Mouse (Mus musculus) adrenal gland, postnatal 25 days (tissue): ENCODE data around the gene Tnfaip2. TPM values are rescaled to one million over a fixed set of nuclear protein-coding genes. Genes with fewer than 3 reads are reported as not detected.

Source experiments
- DNase-seq: peaks from one replicate; pipeline ENCODE4 v3.0.0; 2021; ENCODE audit warnings: mixed read lengths
- total RNA-seq: library from RNA; stranded (reverse); gene quantifications from 2 replicates; pipeline ENCODE4 v1.2.3, GENCODE M21; 2021

Tnfaip2 gene
- total RNA-seq, 1 experiment from 2014 or later, result 15.0 TPM

DNA sequence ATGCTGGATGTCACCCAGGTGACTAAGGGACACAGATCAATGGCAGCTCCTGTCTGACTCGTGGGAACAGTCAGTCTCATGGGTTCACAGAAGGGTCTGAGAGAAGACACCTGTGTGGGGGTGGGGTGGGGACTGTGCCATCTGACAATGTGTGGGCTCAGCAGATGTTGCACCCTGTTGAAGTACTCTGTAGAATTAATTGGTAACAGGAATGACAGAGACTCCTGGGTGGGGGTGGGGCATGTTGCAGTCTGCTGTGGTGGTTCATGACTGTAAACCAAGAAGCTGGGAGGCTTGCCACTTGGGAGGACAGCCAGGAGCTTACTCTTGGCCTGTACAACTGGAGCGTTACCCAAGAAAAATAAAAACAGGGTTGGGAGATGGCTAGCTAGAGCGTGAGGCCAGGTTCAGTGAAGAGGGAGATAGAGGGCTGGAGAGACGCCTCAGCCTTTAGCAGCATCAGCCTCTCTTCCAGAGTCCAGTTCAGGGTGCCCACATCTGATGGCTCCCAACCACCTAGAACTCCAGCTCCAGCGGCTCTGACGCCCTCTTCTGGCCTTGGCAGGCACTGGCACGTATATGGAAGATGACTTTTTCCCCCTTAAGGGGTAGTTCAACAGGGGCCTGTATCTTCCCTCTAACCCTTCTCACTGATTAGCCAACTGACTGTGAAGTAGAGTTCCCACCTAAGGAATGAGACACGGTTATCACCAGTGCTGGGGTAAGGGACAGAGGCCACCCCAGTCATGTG lies 32.8 kb downstream of the Tnfaip2 start:
- peak; percentile 54 for DNase-seq

DNA sequence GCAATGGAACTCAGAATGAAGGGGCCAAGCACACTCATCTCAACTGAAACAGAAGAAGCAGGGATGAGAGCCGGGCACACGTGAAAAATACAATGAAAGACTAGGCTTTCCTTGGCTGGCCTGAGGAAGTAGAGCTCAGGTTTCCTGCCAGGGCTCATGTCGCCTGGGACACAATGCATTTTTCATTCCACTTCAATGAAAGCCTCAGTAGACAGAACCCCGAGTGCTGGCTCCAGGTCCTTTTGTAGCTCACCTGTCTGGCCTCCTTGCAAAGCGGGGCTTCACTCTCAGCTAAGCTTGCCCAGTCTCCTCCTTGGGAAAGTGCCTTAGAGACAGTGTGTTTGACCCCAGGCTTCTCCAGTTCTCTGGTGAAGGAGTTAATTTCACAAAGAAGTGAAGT lies 36.7 kb downstream of the Tnfaip2 start:
- no peak for DNase-seq

DNA sequence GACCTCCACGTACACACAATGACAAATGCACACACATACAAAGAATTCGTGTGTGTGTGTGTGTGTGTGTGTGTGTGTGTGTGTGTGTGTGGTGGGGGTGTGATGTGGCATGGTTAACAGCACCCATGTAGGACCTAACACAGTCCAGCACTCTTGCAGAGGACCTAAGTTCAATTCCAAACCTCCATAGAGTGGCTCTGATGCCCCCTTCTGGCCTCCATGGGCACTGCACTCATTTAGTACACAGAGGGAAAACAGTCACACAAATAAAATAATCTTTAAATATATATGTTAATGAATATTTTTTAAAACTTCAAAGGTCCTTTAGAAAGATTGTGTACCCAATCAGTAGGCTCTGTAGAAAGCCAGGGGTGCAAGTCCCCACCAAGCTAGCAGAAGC lies 37.6 kb downstream of the Tnfaip2 start:
- DNase-seq, result peak; percentile 35

DNA sequence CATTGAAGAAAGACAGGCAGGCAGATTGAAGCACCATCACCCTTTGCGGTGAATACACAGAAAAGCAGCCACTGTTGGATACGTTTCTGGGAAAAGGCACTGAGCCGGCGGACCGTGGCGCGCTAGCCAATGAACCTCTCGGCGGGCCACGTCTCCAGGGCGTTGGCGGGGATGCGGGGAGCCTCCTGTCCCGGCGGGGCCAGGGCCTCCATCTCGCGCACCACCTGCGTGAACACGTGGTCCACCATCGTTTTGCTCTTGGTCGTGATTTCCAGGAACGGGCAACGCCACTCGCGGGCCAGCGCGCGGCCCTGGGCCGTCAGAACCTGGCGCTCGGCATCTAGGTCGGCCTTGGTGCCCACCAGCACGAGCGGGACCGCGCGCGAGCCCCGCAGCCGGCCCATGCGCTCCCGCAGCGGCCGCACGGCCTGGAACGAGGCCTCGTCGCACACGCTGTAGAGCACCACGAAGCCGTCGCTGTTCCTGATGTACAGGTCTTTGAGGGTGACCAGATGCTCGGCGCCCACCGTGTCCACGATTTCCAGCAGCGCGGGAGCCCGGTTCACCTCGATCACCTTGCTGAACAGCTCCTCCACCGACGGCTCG lies 42.9 kb downstream of the Tnfaip2 start:
- DNase-seq, result no peak

DNA sequence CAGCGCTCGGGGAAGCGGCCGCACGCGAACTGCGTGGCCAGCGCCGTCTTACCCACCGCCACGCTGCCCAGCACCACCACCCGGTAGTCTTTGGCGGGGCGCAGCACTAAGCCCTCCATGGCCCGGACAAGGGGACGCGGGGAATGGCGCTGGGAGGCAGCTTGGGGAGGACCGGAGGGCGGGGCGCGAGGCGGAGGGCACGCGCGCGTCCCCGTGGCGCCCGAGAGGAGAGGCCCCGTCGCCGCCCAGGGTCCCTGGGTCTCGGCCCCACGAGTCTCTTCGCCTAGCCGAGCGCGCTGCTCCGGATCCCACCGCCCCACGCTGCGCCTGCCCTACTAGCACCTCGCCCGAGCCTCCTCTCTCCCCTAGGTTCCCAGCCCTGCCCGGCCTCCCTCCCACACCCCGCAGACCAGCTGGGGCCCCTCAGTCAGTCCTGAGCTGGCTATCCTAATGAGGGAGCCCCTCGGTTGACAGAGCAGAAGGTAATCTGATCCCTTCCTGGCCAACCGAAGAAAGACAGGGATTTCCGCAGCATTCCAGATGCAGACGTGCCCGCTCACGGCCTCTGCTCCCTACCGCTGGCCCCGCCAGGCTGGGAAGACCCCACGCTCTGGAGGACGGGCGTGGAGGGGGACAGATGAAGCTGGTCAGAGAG lies 43.5 kb downstream of the Tnfaip2 start, which contains the start of gene Gm266:
Gene Gm266, minus strand, starts transcription at position 172 of the 655 bp plus-strand sequence.
- DNase-seq, result peak; percentile 24

DNA sequence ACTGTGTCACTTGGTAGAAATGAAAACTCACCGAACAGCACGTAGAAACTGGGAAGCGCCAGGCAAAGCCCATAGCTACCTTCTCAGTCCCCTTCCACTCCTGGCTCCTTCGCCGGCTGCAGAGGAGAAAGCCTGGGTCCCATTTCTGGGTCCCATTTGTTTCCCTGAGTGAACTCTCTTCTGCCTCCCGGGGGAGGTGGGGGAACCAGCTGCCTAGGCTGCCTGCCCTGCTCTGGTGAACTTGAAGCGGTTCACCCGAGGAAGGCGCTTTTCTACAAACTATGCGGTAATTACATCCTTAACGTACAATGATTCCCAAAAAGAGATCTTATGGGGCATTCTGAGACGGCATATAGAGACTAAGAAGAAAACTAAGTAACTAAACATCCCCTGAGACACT lies 44.2 kb downstream of the Tnfaip2 start:
- no peak for DNase-seq

DNA sequence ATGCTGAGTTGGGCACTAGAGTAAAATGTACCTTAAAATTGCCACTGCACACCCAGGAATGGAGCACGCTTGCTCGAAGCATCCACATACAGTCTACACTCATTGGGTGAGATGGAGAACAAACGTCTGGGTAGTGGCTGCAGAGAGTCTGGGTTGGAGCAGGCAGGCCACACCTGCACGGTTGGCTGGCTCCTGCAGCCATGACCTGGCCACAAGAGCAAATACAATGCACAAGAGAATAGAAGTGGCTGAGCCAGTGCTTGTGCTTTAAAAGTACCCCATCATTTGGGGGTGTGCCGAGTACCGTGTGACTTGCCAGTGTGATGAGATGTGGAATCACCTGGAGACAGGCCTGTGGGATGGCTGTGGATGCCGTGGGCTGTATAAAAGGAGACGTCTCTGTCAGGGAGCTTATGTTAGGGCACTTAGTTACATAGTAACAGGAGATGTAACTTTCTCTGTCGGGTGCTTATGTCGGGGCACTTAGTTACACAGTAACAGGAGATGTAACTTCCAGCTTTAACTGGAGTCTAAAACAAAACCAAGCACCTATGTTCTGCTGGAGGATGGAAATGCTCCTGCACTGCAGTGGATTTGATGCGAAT lies 47.1 kb downstream of the Tnfaip2 start:
- DNase-seq, result no peak

DNA sequence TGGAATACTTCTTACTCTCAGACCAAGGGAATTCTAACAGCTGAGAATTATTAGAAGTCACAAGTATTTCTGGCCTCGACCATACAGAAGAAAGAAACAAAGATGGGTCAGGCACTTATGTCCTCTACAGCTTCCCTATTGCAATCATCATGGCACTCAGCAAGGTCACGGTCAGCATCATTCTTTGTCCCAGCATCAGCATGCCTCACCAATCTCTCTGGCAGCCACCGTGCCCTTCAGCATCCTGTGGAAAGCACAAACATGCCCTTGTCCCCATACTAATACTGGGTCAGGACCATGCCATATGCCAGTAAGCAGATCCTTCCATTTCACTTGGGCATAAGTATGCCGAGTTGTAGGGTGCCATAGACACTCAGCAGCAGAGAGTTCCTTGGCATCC lies 52.7 kb downstream of the Tnfaip2 start:
- no peak for DNase-seq

DNA sequence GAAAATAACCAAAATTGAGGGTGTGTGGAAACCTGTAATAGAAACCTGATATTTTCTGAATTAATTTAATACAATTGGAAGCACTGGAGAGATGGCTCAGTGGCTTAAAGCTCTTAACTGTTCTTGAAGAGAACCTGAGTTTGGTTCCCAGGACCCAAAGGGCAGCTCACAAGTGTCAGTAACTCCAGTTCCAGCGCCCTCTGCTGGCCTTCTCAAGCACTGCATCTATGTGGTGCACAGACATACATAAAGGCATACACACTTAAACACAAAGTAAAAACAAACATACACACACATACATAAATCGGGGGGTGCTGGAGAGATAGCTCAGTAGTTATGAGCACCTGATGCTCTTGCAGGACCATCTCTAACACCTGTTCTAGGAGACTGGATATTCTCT lies 54.8 kb downstream of the Tnfaip2 start:
- no peak for DNase-seq

DNA sequence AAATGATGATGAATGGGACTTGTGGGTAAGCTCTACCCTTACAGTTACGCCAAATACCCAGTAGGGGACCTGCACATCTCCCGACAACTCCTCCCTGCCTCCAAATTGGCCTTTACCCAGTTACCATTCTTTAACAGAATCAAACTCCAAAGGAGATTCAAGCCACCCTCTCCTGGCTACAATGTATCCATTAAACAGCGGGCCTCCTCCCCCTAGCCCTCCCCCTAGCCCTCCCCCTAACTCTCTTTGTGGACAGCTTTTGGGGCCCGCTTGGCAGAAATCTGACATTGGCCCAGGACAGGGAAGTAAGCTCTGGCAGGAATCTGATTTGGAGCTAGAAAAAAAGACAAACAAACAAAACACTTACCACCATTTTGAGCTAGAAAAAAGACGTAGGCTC lies 57.3 kb downstream of the Tnfaip2 start:
- no peak for DNase-seq

DNA sequence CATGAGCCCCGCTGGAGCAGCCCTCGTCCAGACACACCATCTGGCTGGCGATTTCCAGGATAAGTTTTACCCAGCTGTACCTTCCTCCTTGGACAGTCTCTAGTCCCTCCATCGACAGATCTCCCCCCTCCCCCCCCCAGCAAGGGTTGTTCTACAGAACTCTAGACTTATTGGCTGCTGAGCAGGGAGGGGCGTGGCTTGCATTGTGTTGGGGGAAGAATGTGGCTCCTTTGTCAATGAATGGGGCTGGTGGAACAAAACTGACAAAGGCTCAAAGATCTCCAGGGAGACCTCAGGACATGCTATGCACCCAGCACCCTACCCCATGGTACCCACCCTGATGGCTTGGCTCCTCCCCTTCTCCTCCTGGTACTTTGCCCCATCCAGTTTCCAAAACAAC lies 58.5 kb downstream of the Tnfaip2 start:
- no peak for DNase-seq

DNA sequence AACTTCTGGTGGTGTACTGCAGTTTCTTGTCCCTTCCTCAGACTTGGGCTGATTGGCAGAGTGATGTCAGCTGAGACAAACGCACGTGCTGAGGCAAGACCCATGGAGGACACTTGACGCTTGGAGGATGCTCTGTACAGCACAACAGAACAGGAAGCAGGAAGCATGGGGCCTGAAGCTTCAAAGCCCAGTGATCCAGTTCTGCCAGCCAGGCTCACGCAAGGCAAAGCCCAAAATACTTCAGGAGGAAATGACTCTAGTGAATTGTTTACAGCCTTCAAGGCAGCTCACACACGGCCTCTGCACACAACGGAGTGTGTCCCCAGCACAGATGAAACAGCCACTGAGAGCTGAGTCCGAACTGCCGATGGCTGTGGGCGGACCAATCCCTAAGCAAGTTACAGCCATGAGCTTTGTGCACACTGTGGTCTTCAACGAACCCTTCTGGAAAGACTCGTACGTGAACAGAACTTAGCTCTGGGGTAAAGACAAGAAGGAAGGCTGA lies 60.8 kb downstream of the Tnfaip2 start:
- no peak for DNase-seq

DNA sequence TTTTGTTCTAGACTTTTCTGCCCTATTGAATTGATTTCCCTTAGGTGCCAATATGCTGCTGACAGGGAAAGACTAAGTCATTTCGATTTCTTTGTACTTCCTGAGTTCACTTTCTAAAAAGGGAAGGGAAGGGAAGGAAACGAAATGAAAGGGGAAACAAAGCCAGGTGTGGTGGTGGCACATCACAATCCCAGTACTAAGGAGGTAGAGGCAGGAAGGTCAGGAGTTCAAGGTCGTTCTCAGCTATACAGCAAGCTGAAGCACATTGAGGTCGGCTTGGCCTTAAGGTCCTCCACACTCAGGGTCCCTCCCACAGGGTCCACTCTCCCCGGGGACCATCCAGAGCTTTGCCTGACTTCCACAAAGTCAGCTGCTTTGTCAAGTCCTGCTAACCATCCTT lies 61.3 kb downstream of the Tnfaip2 start:
- no peak for DNase-seq

Other genes starting within 250 kb of the Tnfaip2 start
- 0.79 TPM in 1 of 2 replicates, not detected in the other for gene Amn, start 171.4 kb upstream of the Tnfaip2 start, total RNA-seq
- gene Cdc42bpb, start 64.8 kb upstream of the Tnfaip2 start, total RNA-seq, result 123 and 157 TPM in 2 replicates
- 0.85 TPM in 1 of 2 replicates, not detected in the other for gene Lbhd2, start 35.7 kb upstream of the Tnfaip2 start, total RNA-seq
- 4.4 and 5.7 TPM in 2 replicates for gene Exoc3l4, start 25.5 kb upstream of the Tnfaip2 start, total RNA-seq
- gene Gm266, start 43.4 kb downstream of the Tnfaip2 start, total RNA-seq, result not detected in 2 replicates
- gene Eif5, start 95.5 kb downstream of the Tnfaip2 start, total RNA-seq, result 338 and 346 TPM in 2 replicates
- 101 and 109 TPM in 2 replicates for gene Mark3, start 132.1 kb downstream of the Tnfaip2 start, total RNA-seq
- gene Ckb, start 229.9 kb downstream of the Tnfaip2 start, total RNA-seq, result 24.3 and 27.3 TPM in 2 replicates
- 9.6 and 11.0 TPM in 2 replicates for gene Trmt61a, start 235.6 kb downstream of the Tnfaip2 start, total RNA-seq